Mouse (Mus musculus) cerebellum, adult (tissue): Measurements from ENCODE around the gene Gucy2g.
"Not testable (repeated sequence)": the region's sequence is repeated elsewhere in the genome, so short reads cannot be mapped to it uniquely, and the experiment has no call there.

Experiments
- ATAC-seq: cut with Nextera tagmentation; 2 replicates; pipeline ENCODE4 v1.9.2; 2017; ENCODE audit warnings: mild to moderate bottlenecking, moderate library complexity, mixed read lengths; ENCODE audit not compliant: insufficient number of reproducible peaks, low FRiP score, low TSS enrichment

Gene Gucy2g

DNA sequence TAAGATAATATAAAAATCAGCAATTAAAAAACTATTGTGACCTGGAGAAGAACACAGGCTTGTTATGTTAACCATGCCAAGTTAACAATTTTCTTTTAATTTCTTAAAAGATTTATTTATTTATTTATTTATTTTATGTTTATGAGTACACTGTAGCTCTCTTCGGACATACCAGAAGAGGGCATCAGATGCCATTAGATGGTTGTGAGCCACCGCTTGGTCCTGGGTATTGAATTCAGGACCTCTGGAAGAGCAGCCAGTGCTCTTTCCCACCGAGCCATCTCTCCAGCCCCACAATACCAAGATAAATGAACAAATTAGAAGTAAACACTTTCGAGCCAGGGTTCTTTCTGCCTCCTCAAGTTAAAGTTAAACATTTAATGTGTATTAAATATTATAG is 32.4 kb downstream of the Gucy2g start:
- ATAC-seq = no peak

DNA sequence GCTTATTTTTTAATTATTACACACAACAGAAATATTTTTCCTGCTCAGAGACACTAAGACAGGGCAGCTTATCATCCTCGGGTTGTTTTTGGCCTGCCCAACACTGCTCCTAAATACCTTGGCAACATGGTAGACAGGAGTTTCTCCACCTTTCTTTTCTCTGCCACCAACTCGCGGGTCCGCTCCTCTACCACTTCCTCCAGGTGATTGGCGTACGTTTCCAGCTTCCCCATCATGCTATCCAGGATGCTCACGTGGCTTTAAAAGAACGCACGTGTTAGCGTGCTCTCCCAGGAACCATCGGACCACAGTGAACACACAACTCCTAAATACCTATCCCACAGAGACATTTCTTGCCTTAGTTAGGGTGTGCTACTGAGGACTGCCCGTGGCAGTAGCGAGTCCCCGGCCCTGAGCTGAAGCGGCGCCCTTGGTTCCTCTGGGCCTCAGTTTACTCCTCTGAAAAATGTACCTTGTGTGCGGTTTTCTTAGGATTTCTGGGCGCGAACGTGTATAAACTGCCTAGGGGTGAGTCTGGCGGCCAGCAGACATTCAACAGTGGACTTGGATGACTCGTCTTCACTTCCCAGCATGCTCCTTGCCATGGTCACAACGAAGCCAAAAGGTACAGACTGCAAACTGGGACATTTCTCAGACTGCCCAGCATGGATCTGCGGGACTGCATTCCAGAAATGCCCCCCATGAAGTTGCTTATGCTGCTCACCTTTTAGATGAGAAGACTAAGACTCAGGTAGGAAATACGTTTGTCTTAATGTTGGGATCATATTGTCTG is 33.1 kb downstream of the Gucy2g start:
- no peak for ATAC-seq

DNA sequence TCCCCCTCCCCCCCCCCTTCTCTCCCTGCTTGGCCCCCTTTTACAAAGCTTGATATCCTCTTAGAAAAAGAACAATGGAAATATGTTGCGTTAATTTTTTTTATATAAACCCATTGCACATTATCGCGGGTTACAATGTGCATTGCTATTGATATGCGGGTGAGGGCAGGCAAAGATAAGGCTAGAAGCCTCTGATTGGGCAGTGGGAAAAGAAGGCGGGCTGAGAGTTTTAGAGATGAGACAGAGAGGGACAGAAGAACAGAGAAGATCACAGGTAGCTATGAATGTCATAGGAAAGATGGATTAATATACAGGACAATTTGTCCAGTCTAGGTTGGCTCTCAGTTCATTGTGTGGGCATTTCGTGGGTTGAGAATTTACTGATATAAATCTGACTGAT is 33.8 kb downstream of the Gucy2g start:
- ATAC-seq = no peak

DNA sequence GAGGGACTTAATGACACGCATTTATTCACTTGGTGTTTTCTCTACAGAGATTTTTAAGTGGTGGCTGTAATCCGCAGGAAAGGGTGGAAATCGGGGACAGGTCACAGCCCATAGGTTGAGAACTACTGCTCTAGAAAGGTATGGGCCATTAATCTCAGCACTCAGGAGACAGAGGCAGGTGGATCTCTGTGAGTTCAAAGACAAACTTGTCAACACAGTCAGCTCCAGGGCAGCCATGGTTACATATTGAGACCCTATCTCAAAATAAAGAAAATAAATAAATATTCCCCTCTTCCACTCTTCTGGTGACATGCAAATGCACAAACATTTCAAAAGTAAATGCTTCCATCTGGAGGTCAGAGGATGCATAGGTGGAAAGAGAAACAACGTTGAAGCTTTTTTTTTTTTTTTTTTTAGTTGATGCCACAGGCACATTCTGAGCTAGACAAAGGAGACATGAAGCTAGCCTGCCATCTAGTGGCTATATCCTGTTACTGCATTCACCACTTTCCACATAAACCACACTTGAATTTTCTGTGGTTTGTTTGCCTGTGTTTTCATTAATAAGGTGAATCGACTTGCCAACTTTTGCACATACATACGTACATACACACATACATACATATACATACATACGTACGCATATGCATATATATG is 34.4 kb downstream of the Gucy2g start:
- no peak for ATAC-seq

DNA sequence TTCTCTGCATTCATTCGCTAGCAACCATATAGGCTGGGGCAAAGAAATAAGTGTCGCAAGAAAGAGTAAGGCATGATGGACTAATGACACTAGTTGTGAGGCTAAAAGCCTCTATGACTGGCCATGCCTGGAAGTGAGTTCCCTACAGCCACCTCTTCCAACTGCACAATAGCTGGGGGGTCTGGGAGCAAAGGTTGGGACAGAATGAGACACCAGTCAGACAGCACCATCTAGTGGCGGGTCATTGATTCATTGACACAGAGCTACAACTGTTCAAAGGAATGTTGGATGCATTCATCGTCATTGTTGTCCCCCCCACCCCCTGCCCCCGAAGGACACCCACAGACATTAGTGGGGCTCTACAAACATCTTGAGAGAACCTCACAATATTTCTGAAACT is 42.7 kb downstream of the Gucy2g start:
- ATAC-seq = no peak

DNA sequence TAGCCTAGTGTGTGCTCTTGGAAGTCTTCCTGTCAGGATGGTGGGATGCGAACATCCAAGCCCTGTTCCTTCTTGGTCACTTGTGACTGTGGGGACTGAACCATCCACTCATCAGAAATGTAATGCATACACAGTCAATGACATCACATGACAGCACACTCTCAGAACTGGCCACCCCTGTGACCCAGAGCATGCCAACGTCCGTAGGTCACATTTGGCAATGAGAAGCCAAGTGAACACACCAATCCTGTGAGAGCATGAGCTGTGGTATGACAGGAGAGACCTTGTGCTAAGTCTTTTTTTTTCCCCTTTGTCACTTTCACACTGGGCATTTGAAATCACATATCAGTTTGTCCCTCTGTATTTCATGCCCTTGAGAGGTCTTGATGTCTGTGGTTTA is 45.5 kb downstream of the Gucy2g start:
- no peak for ATAC-seq

DNA sequence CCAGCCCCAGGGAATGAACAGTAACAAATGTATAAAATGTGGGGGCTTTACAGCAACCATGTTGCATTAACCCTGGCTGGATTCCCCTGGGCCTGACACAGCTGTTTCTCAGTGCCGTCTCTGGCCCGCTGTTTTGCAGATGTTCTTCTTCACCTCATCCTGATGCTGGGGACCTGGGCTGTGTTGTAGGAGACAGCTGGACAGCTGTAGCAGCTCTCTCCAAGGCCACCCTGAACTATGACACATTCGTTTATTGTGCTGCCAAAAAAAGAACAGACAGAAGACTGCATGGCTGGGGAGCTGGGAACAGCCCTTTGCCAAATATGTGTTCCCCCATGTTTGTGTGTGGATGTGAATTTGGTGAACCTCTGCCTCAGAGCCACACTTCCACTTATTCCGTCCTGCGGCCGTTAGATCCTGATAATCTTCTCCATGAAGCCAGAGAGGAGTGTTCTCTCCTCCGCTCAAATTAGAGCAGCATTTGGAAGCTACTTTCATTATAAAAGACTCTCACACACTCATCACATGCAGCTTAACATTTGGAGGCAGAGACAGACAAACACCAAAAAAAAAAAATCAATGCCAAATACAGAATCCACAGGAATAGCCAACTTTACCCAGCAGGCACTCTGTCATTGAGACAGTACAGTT is 46.4 kb downstream of the Gucy2g start:
- no peak for ATAC-seq

DNA sequence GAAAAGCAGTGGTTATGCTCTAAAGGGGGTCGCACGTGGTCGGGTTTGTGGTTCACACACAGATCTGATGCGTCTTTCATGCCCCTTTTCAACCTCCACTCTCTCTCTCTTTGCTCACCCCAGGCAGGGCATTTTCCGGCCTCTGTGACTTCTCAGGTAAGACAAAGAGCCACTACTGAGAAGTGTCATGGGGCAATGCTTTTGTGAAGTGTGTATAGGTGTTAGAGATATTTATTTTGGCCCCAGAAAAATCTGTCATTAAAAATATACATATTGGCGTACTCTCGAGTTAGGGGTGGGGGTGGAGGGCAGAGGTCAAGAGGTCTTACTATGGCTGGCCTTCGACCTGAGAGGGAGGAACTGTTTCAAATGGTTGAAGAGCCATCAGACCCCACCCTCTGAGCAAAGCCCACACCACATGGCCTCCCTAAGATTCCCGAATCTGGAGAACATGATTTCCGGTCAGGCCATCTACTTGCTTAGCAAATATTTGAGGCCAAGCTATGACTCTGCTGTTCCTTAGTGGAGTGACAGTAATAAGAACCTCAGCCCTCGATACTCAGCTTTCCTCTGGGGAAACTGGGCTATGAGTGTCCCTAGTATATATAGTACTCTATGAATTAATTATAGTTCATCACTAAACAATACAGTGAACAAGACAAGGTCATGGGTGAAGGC is 47.2 kb downstream of the Gucy2g start:
- no peak for ATAC-seq

DNA sequence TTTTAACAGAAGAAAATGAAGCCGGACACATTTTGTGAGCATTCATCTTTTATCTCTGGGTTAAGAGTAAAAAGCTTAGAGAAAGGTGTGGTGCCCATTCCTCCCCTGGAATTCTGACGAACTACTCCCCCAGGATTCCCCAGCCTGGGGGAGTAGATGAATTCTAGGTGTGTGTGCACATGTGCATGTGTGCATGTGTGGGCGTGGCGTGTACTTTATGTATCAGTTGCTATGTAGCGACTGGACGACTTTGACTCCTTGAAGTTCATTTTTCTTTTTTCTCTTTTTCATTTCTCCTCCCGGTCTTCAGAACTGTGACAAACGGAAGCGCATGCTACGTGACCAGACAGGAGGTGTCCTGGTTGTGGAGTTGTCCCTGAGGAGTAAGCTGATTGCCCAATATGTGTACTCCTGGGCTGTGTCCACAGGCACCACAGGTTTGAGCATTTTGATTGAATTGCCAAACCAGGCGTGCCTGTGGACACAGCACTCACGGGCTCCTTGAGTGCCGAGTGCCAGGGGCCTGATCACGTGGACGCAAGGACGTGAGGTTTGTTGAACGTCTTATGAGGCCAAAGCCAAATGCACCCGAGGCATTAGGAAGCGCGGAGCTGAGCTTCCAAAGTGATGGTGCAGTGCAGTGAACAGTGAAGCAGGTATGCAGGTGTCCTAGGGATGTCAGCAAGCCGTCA is 48.6 kb downstream of the Gucy2g start:
- ATAC-seq = no peak

DNA sequence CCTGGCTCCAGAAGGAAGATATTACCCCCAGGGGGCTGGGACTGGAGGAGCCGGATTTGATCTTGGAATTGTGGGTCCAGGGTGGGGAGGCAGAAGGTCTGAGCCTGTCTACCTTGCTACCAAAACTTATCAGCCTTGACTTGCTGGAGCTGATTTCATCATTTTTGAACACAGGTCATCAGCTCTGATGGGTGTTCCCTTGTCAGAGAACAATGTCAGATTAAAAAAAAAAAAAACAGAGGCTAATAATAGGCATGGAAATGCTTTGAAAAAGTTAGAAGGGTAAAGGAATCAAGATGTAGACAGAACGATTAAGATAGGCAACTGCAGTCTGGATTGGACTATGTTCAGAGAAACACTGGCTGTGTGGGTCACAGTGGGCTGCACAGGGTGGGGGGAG is 49.4 kb downstream of the Gucy2g start:
- ATAC-seq = no peak

DNA sequence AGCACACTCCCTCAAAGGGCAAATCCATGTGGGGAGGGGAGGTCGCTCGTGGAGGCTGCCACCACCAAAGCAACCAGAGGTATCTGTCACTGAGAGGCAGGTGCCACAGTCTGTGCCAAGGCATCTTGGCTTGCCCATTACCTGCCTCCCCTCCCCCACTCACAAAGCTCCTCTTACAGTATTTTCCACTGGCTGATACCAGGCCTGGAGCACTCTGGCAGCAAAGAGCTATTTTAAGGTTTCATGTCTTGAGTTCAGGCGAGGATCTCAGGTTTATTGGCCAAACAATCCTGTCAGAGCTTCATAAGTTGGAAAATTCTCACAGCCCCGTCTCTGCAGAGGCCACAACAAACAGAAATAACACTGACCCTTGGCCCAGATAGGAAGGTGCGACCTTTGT is 51.0 kb downstream of the Gucy2g start:
- no peak for ATAC-seq

DNA sequence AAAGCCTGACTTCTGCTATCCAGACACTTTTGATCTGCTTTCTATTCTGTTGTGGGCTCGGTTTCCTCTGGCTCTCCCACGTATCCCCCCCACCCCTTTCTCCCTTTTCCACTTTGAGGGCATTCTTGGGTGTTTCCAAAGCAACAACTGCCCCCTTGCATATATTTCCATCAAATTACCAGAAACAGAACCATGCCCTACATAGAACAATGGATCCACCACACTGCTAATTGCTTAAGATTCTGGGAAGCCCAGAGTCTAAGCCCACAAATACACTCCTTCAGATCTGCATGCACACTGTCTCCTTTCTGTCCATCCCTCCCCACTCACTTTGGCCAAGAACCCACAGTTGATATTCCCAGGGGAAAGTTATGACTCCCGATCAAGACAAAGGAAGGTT is 55.4 kb downstream of the Gucy2g start:
- no peak for ATAC-seq

DNA sequence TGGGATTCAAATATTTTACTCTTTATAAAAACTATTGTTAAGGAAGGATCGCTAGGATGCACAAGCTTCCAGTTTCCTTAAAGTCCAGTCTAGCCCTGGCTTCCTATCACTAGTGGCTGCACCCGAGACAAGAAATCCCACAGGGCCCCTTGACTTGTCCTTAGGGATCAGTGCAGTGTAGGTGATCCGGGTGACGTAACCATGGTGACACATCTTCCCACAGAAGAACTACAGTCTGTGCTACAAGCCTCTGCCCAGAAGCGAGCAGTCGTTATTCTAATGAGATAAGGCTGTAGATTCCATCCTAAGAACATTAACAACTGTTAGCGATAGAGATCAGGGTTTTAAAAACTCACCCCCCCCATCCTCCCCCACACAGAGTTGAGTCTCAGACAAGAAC is 56.0 kb downstream of the Gucy2g start:
- no peak for ATAC-seq

DNA sequence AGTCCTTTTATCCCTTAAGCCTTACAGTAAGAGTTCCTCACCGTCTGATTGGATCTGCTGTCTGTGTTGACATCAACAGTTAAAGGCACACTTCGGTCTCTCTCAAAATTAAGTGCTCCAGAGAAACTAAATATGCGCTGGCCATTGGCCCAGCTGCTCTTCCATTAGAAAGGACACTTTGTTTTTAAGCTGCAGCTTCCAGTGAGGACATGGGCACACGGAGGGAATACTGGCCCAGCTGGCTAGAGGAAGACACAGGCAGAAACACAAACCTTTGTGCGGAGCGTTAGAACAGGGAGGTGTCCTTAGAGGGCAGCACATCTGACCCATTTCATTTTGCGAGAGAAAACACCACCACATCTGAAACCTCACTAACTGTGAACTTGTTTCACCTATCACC is 56.6 kb downstream of the Gucy2g start:
- no peak for ATAC-seq

DNA sequence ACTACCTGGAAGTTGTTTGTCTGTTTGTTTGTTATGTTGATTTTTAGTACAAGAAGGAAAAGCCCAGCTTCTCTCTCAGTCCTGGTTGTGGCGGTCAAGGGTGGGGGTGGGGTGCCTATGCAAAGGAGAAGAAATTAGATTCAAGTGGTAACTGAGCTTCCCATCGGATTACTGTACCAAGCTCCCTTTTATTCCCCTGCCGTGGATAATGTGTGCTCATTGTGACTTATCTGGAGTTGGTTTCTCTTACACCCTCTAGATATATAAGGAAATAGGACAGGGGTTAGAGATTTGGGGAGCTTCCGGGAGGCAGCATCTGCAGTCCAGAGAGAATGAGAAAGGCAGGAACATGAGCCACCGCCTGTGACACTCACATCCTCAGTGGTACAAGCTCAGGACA is 60.6 kb downstream of the Gucy2g start, which contains the start of gene Tectb:
Gene Tectb (plus strand): TSS at position 301 of the 400 bp plus-strand sequence.
- no peak for ATAC-seq

DNA sequence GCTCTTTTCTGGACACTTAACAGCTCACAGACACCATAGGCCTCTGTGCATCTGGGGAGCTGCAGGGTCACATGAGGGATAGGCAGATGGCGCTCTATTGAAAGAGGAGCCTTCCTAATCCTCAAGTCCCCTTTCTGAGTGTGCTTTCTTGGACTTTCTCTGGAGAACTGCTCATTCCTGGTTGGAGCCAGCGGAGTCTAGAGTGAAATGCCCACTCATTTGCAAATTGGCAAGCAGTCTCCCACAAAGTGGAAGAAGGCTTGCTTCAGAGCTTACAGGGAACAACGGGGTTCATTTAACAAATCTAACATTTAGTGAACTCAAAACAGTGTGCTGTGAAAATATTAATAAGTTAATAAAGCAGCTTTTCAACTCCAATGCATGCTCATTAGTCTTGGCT is 63.9 kb downstream of the Gucy2g start:
- no peak for ATAC-seq

DNA sequence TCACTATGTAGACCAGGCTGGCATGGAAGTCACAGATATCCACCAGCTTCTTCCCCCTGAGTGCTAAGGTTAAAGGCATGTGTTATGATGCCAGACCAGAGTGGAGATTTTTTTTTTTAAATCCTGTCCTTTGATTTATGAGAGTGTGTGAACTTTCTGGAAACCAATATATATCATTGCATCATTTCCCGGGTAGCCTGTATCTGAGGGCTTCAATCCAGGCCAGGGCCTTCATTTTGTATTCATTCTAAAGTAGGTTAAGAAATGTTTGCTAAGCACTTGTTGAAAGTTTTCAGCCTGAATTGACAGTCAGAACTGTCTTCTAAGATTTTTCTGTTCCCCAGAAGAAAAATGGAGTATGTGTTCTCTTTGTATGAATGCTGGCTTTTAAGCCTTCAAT is 69.5 kb downstream of the Gucy2g start:
- no peak for ATAC-seq

DNA sequence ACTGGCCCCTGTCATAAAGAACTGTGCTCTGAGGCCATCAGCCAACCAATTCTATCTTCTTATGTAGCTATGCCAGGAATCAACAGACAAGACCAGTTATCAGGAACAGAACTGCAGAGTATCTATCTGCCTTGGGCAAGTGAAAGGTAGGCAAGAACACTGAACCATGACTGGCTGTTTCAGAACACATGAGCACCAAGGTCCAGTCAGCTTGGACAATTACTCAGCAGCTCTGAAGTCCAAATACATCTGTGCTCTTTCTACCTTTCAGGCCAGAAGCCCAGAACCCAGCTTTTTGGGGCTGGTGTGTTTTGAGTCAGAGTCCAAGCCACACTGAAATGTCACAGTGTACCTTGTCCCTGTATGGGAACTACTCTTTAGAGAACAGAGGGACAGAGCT is 70.6 kb downstream of the Gucy2g start:
- no peak for ATAC-seq

DNA sequence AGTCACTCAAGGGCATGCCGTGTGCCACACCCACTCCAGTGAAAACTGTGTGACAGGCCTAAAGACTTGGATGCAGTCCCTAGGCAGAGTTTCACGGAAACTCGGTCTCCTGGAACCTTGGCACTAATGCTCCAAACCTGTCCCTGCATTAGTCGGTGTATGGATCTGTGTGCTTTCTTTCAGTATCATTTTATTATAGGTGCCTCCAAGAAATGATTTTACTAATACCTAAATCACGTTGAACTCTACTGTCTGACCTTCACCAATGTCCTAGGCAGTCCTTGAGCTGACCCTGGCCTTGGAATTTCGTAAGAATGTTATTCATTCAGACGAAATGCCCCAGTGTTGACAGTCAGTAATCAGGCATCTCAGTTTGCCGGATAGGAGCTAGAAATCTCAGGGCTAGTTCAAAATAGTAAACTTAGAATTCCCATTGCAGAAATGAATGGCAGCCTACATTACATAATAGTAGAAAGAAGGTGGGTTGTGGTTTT is 71.8 kb downstream of the Gucy2g start:
- ATAC-seq = not testable (repeated sequence)

DNA sequence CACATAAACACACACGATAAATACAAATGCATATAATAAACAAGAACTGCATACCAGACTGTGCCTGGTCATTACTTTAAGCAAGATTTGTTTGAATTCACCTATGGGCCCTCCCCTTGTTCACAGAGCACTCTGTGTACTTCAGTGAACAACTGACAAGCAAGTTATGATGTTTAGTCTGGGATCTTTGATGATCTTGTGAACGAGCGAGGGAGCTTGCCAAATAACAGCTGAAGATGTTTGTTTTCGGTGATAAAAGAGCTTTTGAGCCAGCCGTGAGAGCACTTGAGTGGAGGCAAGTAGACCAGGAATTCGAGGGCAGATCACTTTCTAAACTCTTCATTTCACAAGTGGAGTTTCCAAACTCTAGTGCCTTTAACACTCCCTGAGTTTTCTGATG is 72.7 kb downstream of the Gucy2g start:
- ATAC-seq = no peak
